Mouse (Mus musculus): Measurements from ENCODE around the gene Gsto1. TPM values are rescaled to one million over a fixed set of nuclear protein-coding genes. Genes with fewer than 3 reads are reported as not detected.
A peak's percentile ranks its signal among the peaks of the same experiment; 100 is the strongest.

The Gsto1 gene
- polyA plus RNA-seq, 1 experiment from 2014 or later, result 147 TPM

- no peak overlapping the region for H3K27ac ChIP-seq (ENCODE audit: low read length)
Measured at GRCm38 (mm10) chr19:47903679-47904078, 48.9 kb downstream of the Gsto1 start.

DNA sequence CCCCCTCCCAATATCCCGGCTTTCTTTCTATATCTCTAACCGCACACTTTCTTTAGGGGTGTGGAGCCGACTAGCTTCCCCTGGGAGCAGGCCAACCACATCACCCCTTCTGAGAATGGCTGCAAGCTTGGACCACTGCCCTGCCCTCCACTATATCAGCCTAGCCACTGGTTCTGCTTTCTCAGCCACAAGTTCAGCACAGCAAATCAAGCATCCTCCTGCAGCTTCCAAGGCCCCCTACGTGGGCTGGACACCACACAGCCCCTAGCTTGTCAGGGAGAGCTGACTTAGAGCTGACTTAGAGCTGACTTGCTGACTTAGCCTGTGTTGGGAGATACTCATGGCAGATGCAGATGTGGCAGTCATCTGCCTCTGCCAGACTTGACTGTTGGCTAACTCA is 50.3 kb downstream of the Gsto1 start:
- Histone ChIP-seq H3K4me2 (replicated peaks; ENCODE audit: low read depth, low read length) (no peak overlapping the region), H3K27me3 (replicated peaks; ENCODE audit: insufficient read depth, low read length) (no peaks in the 10 kb centered on the region), H3K9me3 (ENCODE audit: low read length) (no peaks in the 10 kb centered on the region), H3K9ac (replicated peaks; ENCODE audit: low read depth) (no peak overlapping the region), H3K36me3 (ENCODE audit: insufficient read depth, low read length) (no peaks in the 10 kb centered on the region), H3K27ac (ENCODE audit: low read length) (no peak overlapping the region), H3K4me1 (ENCODE audit: insufficient read depth, low read depth, low read length) (peaks cover 19% of the 10 kb centered on the region), H3K4me3 (ENCODE audit: low read depth, low read length) (no peak overlapping the region)
- ATAC-seq (no peak), DNase-seq (ENCODE audit: low spot score) (no peak)
- 66% methylated on average over 4 of the region's 4 CpGs for WGBS
- TF ChIP-seq EP300 (IDR thresholded peaks at IDR 0.05), result no peak
- no peak for TF ChIP-seq CTCF (IDR thresholded peaks at IDR 0.05)

More at GRCm38 (mm10) chr19:47903679-47904078, 48.9 kb downstream of the Gsto1 start:
- H3K9me3 ChIP-seq (ENCODE audit: low read length), result no peaks in the 10 kb centered on the region
- peaks cover 18% of the 10 kb centered on the region for H3K4me1 ChIP-seq (ENCODE audit: insufficient read depth, low read depth, low read length)
- no peak overlapping the region for H3K4me2 ChIP-seq (replicated peaks; ENCODE audit: low read depth, low read length)
- ATAC-seq (no peak), DNase-seq (ENCODE audit: low spot score) (no peak)
- no peaks in the 10 kb centered on the region for H3K27me3 ChIP-seq (replicated peaks; ENCODE audit: insufficient read depth, low read length)
- no peaks in the 10 kb centered on the region for H3K36me3 ChIP-seq (ENCODE audit: insufficient read depth, low read length)
- H3K4me3 ChIP-seq (ENCODE audit: low read depth, low read length), result no peak overlapping the region
- no peak overlapping the region for H3K9ac ChIP-seq (replicated peaks; ENCODE audit: low read depth)
- 79% methylated on average over 4 of the region's 4 CpGs for WGBS
- TF ChIP-seq CTCF (IDR thresholded peaks at IDR 0.05), result no peak
- no peak for TF ChIP-seq EP300 (IDR thresholded peaks at IDR 0.05)

DNA sequence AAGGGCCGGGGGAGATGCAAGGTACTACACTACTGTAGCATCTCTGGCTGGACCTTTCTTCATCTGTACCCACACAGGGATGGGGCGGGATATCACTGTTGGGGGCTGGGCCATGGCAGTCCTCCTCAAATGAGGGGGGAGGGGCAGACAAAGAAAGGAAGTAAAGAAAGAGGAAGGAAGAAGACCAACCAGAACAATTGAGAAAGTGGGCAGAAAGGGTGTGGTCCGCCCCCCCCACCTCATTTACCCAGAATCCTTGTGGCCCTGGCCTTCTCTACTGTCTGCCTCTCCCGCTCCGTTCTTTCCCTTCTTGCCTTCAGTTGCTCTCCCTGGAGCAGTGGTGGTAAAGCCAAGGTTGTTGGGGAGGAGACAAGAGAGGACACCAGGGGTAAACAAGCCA is 50.8 kb downstream of the Gsto1 start:
- ATAC-seq (no peak), DNase-seq (ENCODE audit: low spot score) (peak; percentile 35)
- Histone ChIP-seq H3K9me3 (ENCODE audit: low read length) (no peaks in the 10 kb centered on the region), H3K27ac (ENCODE audit: low read length) (no peak overlapping the region), H3K4me3 (ENCODE audit: low read depth, low read length) (no peak overlapping the region), H3K9ac (replicated peaks; ENCODE audit: low read depth) (no peak overlapping the region), H3K4me1 (ENCODE audit: insufficient read depth, low read depth, low read length) (peaks cover 19% of the 10 kb centered on the region), H3K4me2 (replicated peaks; ENCODE audit: low read depth, low read length) (no peak overlapping the region), H3K27me3 (replicated peaks; ENCODE audit: insufficient read depth, low read length) (no peaks in the 10 kb centered on the region), H3K36me3 (ENCODE audit: insufficient read depth, low read length) (no peaks in the 10 kb centered on the region)
- 76% methylated on average over 5 of the region's 5 CpGs for WGBS
- TF ChIP-seq EP300 (IDR thresholded peaks at IDR 0.05), result no peak
- no peak for TF ChIP-seq CTCF (IDR thresholded peaks at IDR 0.05)

- Histone ChIP-seq H3K4me2 (replicated peaks; ENCODE audit: low read depth, low read length) (no peak overlapping the region), H3K9ac (replicated peaks; ENCODE audit: low read depth) (no peak overlapping the region), H3K4me1 (ENCODE audit: insufficient read depth, low read depth, low read length) (peaks cover 6% of the 10 kb centered on the region), H3K27me3 (replicated peaks; ENCODE audit: insufficient read depth, low read length) (no peaks in the 10 kb centered on the region), H3K4me3 (ENCODE audit: low read depth, low read length) (no peak overlapping the region), H3K36me3 (ENCODE audit: insufficient read depth, low read length) (no peaks in the 10 kb centered on the region), H3K27ac (ENCODE audit: low read length) (no peak overlapping the region), H3K9me3 (ENCODE audit: low read length) (no peaks in the 10 kb centered on the region)
- 79% methylated on average over 9 of the region's 9 CpGs for WGBS
- DNase-seq (ENCODE audit: low spot score), result no peak
- no peak for TF ChIP-seq EP300 (IDR thresholded peaks at IDR 0.05)
- no peak for TF ChIP-seq CTCF (IDR thresholded peaks at IDR 0.05)
- ATAC-seq, result peak; percentile 14
Measured at GRCm38 (mm10) chr19:47907596-47907995, 52.8 kb downstream of the Gsto1 start.

DNA sequence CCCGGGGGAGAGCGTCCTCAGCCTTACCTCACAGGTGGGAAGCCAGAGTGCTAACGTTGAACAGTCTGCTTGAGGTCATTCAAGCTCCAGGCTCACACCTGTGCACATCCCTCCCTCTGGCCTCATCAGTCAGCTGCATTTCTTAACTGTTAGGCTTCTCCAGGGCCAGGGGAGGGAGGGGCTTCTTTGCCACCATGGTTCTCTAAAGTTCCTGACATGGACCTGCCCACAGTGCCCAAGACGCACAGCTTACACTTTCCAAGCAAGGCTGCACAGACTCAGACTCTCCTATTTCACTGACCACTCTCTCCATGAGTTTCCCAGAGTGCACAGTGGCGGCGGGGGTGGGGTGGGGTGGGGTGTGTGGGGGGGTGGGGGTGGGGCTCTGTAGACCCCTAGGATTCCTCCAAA is 54.2 kb downstream of the Gsto1 start:
- Histone ChIP-seq H3K27me3 (replicated peaks; ENCODE audit: insufficient read depth, low read length) (no peaks in the 10 kb centered on the region), H3K4me1 (ENCODE audit: insufficient read depth, low read depth, low read length) (peaks cover 3% of the 10 kb centered on the region), H3K27ac (ENCODE audit: low read length) (no peak overlapping the region), H3K4me2 (replicated peaks; ENCODE audit: low read depth, low read length) (no peak overlapping the region), H3K36me3 (ENCODE audit: insufficient read depth, low read length) (no peaks in the 10 kb centered on the region), H3K9me3 (ENCODE audit: low read length) (no peaks in the 10 kb centered on the region), H3K4me3 (ENCODE audit: low read depth, low read length) (no peak overlapping the region), H3K9ac (replicated peaks; ENCODE audit: low read depth) (no peak overlapping the region)
- no peak for DNase-seq (ENCODE audit: low spot score)
- no peak for ATAC-seq
- 36% methylated on average over 6 of the region's 6 CpGs for WGBS
- TF ChIP-seq EP300 (IDR thresholded peaks at IDR 0.05) (no peak), CTCF (IDR thresholded peaks at IDR 0.05) (no peak)

DNA sequence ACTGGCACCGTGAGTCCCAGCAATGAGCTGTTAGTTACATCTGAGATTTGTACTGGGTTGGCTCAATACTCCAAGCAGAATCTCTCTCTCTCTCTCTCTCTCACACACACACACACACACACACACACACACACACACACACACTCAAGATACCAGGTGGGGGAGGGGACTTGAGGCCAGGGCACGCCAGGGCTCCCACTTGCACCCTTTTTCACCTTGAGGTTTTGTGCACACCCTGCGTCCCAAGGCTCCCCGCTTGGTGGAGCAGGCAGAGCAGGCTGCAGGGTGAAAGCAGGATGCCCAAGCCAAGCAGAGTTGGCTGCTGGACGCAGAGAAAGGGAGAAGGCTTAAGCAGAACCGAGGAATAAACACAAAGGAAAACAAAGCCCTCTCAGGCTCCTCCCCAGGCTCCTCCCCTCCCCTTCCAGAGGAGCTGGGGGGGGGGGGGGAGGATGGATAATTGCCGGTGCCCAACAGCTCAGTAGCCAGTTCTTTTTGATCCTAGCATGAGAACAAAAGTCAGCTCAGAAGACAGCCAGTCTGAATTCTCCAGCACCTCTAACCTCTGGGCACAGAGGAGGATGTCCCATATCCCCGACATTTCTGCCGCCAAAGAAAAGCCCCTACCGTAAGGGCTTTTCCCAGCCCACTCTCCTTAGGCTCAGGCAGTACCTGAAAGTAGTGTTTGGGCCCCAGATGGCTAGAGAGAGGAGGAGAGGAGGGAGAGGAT is 54.8 kb downstream of the Gsto1 start:
- peak; percentile 32 for TF ChIP-seq CTCF (IDR thresholded peaks at IDR 0.05)
- TF ChIP-seq EP300 (IDR thresholded peaks at IDR 0.05), result no peak
- no peak overlapping the region for H3K9ac ChIP-seq (replicated peaks; ENCODE audit: low read depth)
- ATAC-seq, result peak; percentile 53
- no peaks in the 10 kb centered on the region for H3K36me3 ChIP-seq (ENCODE audit: insufficient read depth, low read length)
- H3K4me1 ChIP-seq (ENCODE audit: insufficient read depth, low read depth, low read length), result peaks cover 3% of the 10 kb centered on the region
- 9% methylated on average over 10 of the region's 10 CpGs for WGBS
- peak; percentile 57 for DNase-seq (ENCODE audit: low spot score)
- peak overlapping the region; percentile 39 for H3K4me2 ChIP-seq (replicated peaks; ENCODE audit: low read depth, low read length)
- H3K4me3 ChIP-seq (ENCODE audit: low read depth, low read length), result no peak overlapping the region
- no peaks in the 10 kb centered on the region for H3K27me3 ChIP-seq (replicated peaks; ENCODE audit: insufficient read depth, low read length)
- H3K27ac ChIP-seq (ENCODE audit: low read length), result 0 out of 2 replicates have a peak overlapping the region, but pooled peaks have one; percentile 43
- H3K9me3 ChIP-seq (ENCODE audit: low read length), result no peaks in the 10 kb centered on the region
